Mouse (Mus musculus): ENCODE data around the gene Dph6. TPM values are rescaled to one million over a fixed set of nuclear protein-coding genes. Genes with fewer than 3 reads are reported as not detected.

The Dph6 gene
- 16.1 TPM for polyA plus RNA-seq (2014; fragmentation: Illumina TruSeq; extraction: RNeasy Lipid Tissue Mini Kit (QIAGEN cat#74804); ENCODE audit: low read depth, low replicate concordance)

DNA sequence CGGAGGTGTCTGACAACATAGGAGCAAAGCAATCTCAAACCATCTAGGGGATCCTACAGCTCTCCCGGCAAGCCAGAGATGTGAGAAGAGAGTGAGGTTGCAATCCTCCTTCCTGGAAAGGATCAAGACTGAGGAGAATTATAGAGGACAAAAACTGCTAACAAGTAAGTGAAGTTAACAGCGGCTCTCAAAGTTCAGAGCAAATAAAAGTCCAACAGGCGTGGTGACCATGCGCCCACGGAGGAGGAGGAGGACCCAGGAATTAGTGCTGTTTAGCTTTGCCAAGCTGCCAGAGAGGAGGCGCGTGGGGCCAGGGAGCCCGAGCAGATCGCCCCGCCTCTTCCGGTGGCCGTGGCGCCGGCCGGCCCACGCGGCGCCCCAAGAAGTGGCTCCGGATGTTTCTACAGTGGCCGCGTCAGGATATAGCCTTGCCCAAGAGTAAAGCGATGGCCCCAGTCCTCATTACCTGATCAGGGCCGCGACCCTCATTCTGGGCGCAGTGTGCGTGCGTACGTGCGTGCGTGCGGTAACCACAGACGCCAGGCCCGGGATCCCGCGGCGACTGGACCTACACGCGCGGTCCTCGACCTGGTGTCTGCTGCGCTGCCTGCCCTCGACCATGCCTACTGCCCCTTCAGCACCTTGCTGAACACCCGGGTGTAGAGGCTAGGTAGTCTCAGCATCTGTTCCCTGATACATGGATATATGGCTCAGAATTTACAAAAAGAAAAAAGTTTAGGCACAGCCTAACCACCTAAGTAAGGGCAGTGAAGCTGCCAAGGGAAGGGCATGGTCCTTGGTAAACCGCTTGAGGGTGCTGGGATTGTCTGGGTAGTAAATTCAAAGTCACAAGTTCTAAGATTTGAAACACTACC, at the start of gene Dph6:
Gene Dph6, minus strand, starts transcription at position 600 of the 875 bp plus-strand sequence.

Measured in adipose tissue, adult 10 weeks (tissue).